Mouse (Mus musculus): Measurements from ENCODE around the gene H2afb2. TPM values are rescaled to one million over a fixed set of nuclear protein-coding genes. Genes with fewer than 3 reads are reported as not detected.

Gene H2afb2
- polyA plus RNA-seq (2011; ENCODE audit: insufficient read depth, insufficient read length, low replicate concordance, missing spikeins) = not detected in 2 replicates

- no peak for TF ChIP-seq CTCF (IDR thresholded peaks at IDR 0.05; ENCODE audit: control insufficient read depth, insufficient read depth, low read length)
- no peak for TF ChIP-seq POLR2A (IDR thresholded peaks at IDR 0.05; ENCODE audit: borderline replicate concordance, control insufficient read depth, low read depth, low read length)
- Histone ChIP-seq H3K4me3 (replicated peaks; ENCODE audit: control insufficient read depth, low read depth, low read length) (no peak within 1 kb of the TSS), H3K27ac (ENCODE audit: control insufficient read depth, insufficient read depth, low read depth, low read length, poor library complexity) (no peak within 1 kb of the TSS), H3K4me1 (ENCODE audit: control insufficient read depth, insufficient read depth, low read length) (no peaks in the 10 kb centered on the region)
- 71% methylated on average over 6 of the region's 6 CpGs for WGBS
Observed at GRCm38 (mm10) chrX:116680878-116681277, at the start of gene H2afb2. TSS of gene H2afb2 (plus strand) at chrX:116681178.

Other genes starting within 250 kb of the H2afb2 start
- gene Cpxcr1, start 232.2 kb upstream of the H2afb2 start, polyA plus RNA-seq (2011; ENCODE audit: insufficient read depth, insufficient read length, low replicate concordance, missing spikeins) = not detected in 2 replicates

Measured in bone marrow, adult 2 months (tissue).